ENCODE assay signal across 15 mouse cellular contexts in the genomic region with DNA sequence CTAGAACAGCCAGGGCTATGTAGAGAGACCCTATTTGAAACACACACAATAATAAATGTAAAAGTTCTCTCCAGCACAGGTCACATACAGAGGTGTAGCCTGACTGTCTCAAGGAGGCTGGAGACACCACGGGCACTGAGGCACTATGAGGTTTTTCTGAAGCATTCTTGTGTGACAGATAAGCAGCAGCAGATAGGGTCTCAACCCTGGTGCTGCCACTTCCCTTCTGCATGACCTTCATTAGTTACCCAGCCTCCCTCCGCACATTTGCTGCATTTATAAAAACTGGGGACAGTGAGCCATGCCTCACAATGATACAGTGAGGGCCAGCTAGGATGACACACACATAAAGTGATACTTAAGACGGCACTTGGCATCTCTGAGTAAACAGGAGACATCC. TPM values are rescaled to one million over a fixed set of nuclear protein-coding genes. Genes with fewer than 3 reads are reported as not detected.
"Had no signal": no experiment of that assay in that cellular context is flagged by ENCODE, and none has a peak within 500 bp of the region (broad histone marks: within the 10 kb centered on the region; RNA-seq: fewer than 3 reads in every experiment).

No protein-coding gene starts in this region.

- H3K4me3 ChIP-seq: limb, embryonic 15.5 days; midbrain, embryonic 15.5 days; neural tube, embryonic 12.5 days had no signal

- ATAC-seq: midbrain, embryonic 15.5 days had no signal

- H3K9ac ChIP-seq: limb, embryonic 15.5 days; lung, embryonic 14.5 days; midbrain, embryonic 15.5 days; neural tube, embryonic 12.5 days had no signal

- H3K4me2 ChIP-seq: midbrain, embryonic 11.5 days; midbrain, embryonic 15.5 days; neural tube, embryonic 12.5 days had no signal

- DNase-seq: kidney, adult 11 months; kidney, postnatal 10 days; left cerebral cortex, postnatal 4 days; lung, embryonic 14.5 days; lung, postnatal 14 days; spleen, adult 18-20 months; thymus, adult 18-20 months; thymus, postnatal 14 days had no signal

- H3K27me3 ChIP-seq: limb, embryonic 15.5 days; midbrain, embryonic 15.5 days; neural tube, embryonic 12.5 days had no signal

- H3K27ac ChIP-seq: limb, embryonic 15.5 days; midbrain, embryonic 15.5 days; neural tube, embryonic 12.5 days had no signal

- H3K9me3 ChIP-seq: limb, embryonic 15.5 days; midbrain, embryonic 15.5 days; neural tube, embryonic 12.5 days had no signal

- H3K36me3 ChIP-seq: midbrain, embryonic 15.5 days had no signal

RNA-seq across cellular contexts. Expression of a gene that starts 9.4 kb away (rescaled TPM):
- total RNA-seq: monocyte, adult 5-6 weeks had no signal

RNA-seq across cellular contexts. Expression of a gene that starts 20.4 kb away (rescaled TPM):
- total RNA-seq: layer of hippocampus, postnatal 14 days; monocyte, adult 5-6 weeks; neutrophil, adult 5-6 weeks had no signal
